Mouse (Mus musculus): ENCODE measurements at regions not wholly inside any gene's neighbourhood (a gene's known extent, or its start where the extent isn't known, plus 50 kb on each side); places are given as distances from the start of the nearest gene placed in this dataset.

- no peak for DNase-seq (ENCODE audit: low read depth, low spot score)
Observed at GRCm38 (mm10) chr7:129049726-129050125, 207.1 kb upstream of the Plpp4 start.

DNA sequence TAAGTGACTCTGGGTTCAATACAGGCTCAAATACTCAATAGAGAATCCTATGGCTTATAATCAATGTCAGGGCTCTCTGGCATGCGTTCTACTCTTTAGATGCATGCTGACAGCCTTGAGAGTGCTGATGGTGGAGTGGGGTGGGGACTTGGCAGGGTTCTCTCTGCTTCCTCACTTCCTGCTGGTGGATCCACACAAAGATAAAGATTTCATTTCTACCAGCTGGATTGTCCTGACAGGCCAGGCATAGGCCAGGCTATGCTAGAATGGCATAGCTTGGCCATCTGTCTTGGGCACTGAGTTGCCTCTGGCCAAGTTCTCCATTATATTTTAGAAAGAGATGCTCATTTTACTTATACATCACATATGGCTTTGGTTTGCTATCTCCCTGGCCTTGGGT is 206.2 kb upstream of the Plpp4 start:
- no peak for DNase-seq (ENCODE audit: low read depth, low spot score)

DNA sequence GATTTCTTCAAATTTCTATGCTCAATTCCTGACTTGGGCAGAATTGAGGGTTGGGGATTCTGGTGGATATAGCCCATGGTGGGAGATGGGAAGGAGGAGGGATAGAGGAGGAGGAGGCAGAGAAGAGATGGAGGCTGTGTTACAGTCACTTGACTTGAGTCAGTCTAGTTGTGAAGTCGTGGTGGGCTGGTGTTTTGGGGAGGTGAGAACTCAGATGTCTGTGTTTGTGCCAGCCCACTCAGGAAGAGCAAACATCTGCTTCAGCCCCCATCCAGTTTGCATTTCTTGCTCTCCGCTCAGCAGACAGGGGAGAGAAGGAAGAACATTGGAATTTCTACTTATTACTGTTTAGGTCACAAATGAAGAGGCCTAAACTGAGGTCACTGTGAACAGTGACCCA is 189.9 kb upstream of the Plpp4 start:
- no peak for DNase-seq (ENCODE audit: low read depth, low spot score)

- DNase-seq (ENCODE audit: low read depth, low spot score): no peak
Observed at GRCm38 (mm10) chr7:129068137-129068536, 188.7 kb upstream of the Plpp4 start.

GRCm38 (mm10) chr7:129079786-129080185 is 177.0 kb upstream of the Plpp4 start:
- DNase-seq (ENCODE audit: low read depth, low spot score): no peak

- DNase-seq (ENCODE audit: low read depth, low spot score): no peak
Observed at GRCm38 (mm10) chr7:129091441-129091840, 165.4 kb upstream of the Plpp4 start.

DNA sequence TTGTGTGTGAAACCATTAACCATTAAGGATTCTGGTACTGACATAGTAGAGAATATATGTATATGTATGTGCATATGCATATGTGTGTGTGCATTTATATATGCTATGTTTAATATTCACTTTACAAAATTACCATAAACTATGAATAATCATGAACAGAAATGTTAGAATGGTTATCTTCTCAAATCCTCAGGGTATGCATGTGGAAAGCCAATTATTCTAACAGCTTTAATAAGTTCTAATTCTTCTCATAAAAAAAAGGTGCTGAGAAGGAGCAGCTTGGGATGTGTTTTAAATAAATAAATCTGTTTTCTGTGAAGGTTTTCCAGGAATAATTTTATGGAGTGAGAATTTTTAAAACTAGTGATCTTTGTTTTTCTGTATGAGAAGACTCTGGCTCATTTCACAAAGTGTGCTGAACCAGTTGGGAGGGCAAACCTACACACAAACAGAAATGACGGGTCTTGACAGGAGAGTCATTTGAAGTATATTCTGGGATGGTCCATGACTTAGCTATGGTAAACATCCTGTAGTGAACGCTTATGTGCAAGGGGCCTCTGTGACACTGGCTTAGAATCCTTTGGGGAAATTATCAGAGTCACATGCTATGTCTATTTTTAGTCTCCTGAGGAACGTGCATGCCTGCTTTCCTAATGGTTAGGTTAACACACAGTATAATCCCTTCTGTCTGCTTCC is 160.3 kb upstream of the Plpp4 start:
- peak; percentile 37 for DNase-seq (ENCODE audit: low read depth, low spot score)

- DNase-seq (ENCODE audit: low read depth, low spot score): peak; percentile 61
Observed at GRCm38 (mm10) chr7:129102437-129102836, 154.4 kb upstream of the Plpp4 start.

GRCm38 (mm10) chr7:129134176-129134575 is 122.7 kb upstream of the Plpp4 start:
- no peak for DNase-seq (ENCODE audit: low read depth, low spot score)

DNA sequence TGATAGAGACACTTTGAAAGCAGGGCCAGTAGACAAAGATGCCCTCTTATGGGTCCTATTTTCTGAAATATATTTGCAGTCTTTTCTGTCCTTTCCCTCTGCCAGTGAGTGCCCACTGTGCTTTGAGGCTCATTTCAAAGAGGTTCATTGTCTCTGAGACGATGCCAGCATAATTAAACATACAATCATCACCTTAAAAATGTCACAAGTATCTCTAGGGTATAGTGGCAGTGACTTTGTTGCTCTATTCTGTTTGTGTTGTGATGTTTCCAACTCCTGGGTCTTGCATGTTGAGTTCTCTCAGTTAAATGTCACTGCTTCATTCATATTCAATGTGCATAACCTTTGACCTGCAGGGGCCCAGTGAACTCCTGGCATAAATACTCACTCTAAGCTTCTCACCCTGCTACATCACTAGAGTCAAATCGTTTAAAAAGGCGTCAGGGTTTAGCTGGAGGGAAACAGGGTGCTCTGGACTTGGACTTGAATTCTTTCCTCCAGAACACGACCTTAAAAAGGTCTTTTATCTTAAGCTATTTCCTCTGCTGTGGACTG is 122.1 kb upstream of the Plpp4 start:
- no peak for DNase-seq (ENCODE audit: low read depth, low spot score)

DNA sequence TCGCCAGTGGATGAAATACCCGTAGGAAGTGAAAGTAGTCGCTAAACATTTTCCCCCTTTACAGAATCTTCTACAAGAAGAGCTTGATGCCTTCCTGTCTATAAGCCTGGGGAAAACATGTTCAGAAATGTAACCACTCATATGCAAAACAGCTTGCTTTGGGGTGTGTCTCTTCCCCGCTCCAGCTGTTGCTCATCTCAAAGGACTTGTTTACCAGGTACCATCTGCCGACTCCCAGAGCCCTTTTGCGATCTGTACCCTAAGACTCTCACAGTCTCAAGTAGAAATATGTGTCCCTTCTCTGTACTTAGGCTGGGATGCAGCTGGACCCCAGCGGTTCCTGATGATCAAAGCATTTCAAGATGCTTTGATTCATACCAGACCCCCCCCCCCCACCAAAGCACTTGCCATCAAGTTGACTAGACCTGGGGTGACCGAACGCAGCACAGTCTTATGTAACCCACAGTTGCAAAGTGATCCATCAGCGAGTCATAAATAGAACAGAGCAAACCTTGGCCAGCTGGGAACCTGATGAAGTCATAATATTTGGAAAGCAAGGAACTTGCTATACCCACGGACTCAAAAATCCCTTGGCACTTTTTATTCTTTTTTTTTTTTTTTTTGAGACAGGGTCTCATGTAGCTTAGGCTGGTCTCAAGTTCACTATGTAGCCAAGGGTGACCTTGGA is 119.4 kb upstream of the Plpp4 start:
- DNase-seq (ENCODE audit: low read depth, low spot score): no peak

GRCm38 (mm10) chr7:129141942-129142598 is 114.8 kb upstream of the Plpp4 start:
- DNase-seq (ENCODE audit: low read depth, low spot score): no peak

GRCm38 (mm10) chr7:129142599-129142949 is 114.3 kb upstream of the Plpp4 start:
- no peak for DNase-seq (ENCODE audit: low read depth, low spot score)

- DNase-seq (ENCODE audit: low read depth, low spot score): no peak
Observed at GRCm38 (mm10) chr7:129155577-129155976, 101.3 kb upstream of the Plpp4 start.

DNA sequence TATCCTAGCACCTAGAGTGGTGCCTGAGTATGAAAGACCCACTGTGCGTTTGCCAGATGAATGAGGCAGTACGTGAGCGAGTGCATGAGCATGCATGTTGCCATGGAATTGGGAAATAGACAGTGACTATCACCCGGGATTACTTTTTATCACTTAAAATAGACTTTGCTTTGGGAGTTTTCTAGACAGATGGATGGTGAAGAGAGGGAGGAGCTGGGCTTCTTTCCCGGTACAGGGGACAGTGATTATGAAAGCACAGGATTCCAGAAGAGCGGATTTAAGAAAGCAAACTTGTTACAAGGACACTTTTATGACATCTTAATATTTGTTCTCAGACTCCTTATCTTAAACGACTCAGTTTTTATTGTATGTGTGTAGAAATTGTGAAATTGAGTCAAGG is 86.9 kb upstream of the Plpp4 start:
- DNase-seq (ENCODE audit: low read depth, low spot score): no peak

DNA sequence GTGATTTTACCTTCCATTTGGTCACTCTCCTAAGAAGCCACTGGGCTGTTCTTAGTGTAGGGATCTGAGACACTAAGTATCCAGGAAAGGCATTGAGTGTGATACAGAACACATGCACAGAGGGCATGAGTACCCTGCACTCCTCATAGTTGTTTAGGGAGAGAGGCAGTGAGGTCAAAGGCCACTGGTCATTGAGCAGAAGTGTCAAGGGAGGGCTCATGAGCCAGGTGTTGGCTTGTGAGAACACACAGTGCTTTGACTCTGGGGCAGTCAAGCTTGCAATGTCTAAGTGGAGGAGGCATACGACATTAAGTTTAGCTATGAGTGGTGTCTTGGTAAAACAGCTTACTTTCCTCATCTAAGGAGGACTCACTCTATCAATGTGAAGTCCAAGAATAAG is 65.9 kb upstream of the Plpp4 start:
- no peak for DNase-seq (ENCODE audit: low read depth, low spot score)

DNA sequence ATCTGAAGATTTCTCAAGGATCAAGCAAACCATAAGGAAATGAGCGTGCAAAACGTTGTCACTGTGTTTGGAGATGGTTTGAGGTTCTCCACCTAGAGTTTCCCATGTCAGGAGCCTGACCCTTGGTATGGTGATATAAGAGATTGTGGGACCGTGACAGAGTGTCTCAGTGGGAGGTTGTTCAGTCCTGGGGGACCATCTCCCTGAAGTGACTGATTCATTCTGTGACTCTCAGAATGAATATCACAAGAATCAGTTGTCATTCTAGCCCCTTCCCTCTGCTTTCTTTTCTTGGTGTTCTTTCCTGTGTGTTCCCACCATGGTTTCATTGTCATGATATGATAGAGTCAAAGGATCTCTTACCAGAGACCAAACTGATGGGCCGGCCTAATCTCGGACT is 49.8 kb upstream of the Plpp4 start:
- no peak for DNase-seq (ENCODE audit: low read depth, low spot score)

All from brain, embryonic 18.5 days (tissue).